Mouse (Mus musculus): Measurements from ENCODE around the gene Nipsnap2. TPM values are rescaled to one million over a fixed set of nuclear protein-coding genes. Genes with fewer than 3 reads are reported as not detected.
"Not testable (repeated sequence)": the region's sequence is repeated elsewhere in the genome, so short reads cannot be mapped to it uniquely, and the experiment has no call there.

The Nipsnap2 gene
- total and polyA plus RNA-seq, 2 experiments = 10.8 to 15.0 TPM

DNA sequence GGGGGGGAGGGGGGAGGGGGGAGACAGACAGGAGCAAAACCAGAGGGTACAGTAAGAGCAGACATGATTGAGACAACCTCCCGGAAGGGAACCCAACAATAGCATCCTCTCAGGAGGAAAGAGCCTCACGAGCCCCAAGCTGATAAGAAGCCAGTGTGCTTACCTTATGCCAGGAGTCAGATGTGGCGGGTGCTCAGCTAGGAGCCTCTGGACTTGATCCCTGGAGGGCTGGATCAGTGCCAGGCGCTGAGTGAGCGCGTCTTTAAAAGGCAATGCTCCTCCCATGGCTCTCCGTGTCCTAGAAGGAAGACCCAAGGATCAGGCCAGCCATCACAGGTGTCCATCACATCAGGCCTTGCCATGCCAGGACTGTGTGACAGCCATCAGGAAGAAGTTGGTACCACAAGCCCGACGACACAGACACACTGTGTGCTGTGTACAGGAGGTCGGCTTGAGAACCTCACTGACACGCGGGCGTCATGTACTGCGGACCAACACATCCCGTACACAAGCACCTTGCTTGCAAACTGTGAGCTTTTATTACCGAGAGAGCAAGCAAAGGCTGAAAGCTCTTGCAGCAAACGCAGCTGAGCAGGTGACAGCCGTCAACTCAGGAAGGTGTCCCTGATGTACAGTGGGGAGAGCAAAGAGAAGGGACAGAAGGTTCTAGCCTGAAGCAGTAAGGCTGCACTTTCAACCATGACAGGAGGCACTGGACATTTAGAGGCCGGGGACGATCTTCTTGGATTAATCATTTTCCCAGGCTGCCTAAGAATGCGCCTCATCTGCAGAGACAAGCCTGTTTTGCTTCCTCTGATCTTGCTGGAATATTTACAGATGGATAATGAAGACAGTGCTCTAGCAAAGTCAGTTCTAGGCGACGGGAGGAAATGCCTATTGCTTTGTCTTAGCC, 45.8 kb downstream of the Nipsnap2 start:
- H3K27me3 ChIP-seq (ENCODE audit: control insufficient read depth, insufficient read depth, low read length) = no peaks in the 10 kb centered on the region
- H3K9ac ChIP-seq (ENCODE audit: low read depth, low read length) = no peak overlapping the region
- no peak for TF ChIP-seq POLR2A (IDR thresholded peaks at IDR 0.05; ENCODE audit: extremely low read depth, insufficient read depth, low read length)
- no peak for TF ChIP-seq CTCF (IDR thresholded peaks at IDR 0.05; ENCODE audit: low read depth, low read length)
- no peaks in the 10 kb centered on the region for H3K79me2 ChIP-seq (ENCODE audit: control insufficient read depth, insufficient read depth, low read length)
- H3K4me3 ChIP-seq (ENCODE audit: insufficient read depth, low read depth, low read length) = no peak overlapping the region
- no peaks in the 10 kb centered on the region for H3K36me3 ChIP-seq (ENCODE audit: control insufficient read depth, insufficient read depth, low read length)
- H3K4me1 ChIP-seq (ENCODE audit: control insufficient read depth, insufficient read depth, low read length) = no peaks in the 10 kb centered on the region
- H3K27ac ChIP-seq (replicated peaks; ENCODE audit: insufficient read depth, low read depth, low read length) = no peak overlapping the region
- DNase-seq (ENCODE audit: extremely low read depth, low read depth, low spot score) = no peak
- WGBS = 79% methylated on average over 23 of the region's 23 CpGs

DNA sequence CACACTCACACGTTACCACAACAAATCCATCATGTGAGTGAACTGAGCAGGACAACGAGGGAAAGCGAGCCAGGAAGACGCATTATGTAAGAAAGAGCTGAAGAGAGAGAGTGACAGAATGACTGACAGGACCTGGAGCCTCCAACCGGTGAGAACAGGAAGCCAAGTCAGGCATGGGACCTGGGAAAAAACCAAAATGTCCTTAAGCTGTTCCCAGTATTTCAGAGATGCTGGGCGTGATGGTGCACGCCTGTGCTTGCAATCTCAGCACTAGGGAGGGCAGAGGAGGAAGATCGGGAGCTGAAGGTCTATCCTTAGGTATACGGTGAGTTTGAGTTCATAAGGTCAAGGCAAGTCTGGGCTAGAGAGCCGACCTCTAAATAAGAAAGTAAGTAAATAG, 47.6 kb downstream of the Nipsnap2 start:
- 86% methylated on average over 10 of the region's 10 CpGs for WGBS

DNA sequence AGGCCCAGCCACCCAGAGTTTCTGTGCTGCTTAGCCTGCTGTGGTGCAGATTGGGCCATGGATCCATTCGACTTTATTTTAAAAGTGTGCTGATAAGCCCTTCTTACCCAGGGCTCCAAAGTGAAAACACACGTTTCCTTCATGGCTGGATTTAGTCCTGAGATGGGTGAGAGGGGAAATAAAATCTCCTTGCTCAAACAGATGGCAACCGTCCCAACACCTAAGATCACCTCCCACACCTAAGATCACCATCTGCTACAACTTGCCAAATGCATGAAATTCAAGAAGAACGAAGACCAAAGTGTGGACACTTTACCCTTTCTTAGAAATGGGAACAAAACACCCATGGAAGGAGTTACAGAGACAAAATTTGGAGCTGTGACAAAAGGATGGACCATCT, 48.5 kb downstream of the Nipsnap2 start:
- H3K4me1 ChIP-seq (ENCODE audit: control insufficient read depth, insufficient read depth, low read length); H3K4me3 ChIP-seq (ENCODE audit: insufficient read depth, low read depth, low read length); H3K27me3 ChIP-seq (ENCODE audit: control insufficient read depth, insufficient read depth, low read length); H3K79me2 ChIP-seq (ENCODE audit: control insufficient read depth, insufficient read depth, low read length); H3K27ac ChIP-seq (replicated peaks; ENCODE audit: insufficient read depth, low read depth, low read length); H3K9ac ChIP-seq (ENCODE audit: low read depth, low read length); H3K36me3 ChIP-seq (ENCODE audit: control insufficient read depth, insufficient read depth, low read length); DNase-seq (ENCODE audit: extremely low read depth, low read depth, low spot score): not testable (repeated sequence)
- 91% methylated on average over 4 of the region's 4 CpGs for WGBS

More for the DNA sequence above, 47.6 kb downstream of the Nipsnap2 start:
- H3K4me3 ChIP-seq (ENCODE audit: insufficient read depth, low read depth, low read length) = no peak overlapping the region
- no peak overlapping the region for H3K9ac ChIP-seq (ENCODE audit: low read depth, low read length)
- no peak overlapping the region for H3K27ac ChIP-seq (replicated peaks; ENCODE audit: insufficient read depth, low read depth, low read length)
- H3K79me2 ChIP-seq (ENCODE audit: control insufficient read depth, insufficient read depth, low read length) = no peaks in the 10 kb centered on the region
- TF ChIP-seq POLR2A (IDR thresholded peaks at IDR 0.05; ENCODE audit: extremely low read depth, insufficient read depth, low read length) = no peak
- no peak for TF ChIP-seq CTCF (IDR thresholded peaks at IDR 0.05; ENCODE audit: low read depth, low read length)
- no peaks in the 10 kb centered on the region for H3K36me3 ChIP-seq (ENCODE audit: control insufficient read depth, insufficient read depth, low read length)
- no peaks in the 10 kb centered on the region for H3K4me1 ChIP-seq (ENCODE audit: control insufficient read depth, insufficient read depth, low read length)
- DNase-seq (ENCODE audit: extremely low read depth, low read depth, low spot score) = no peak
- H3K27me3 ChIP-seq (ENCODE audit: control insufficient read depth, insufficient read depth, low read length) = no peaks in the 10 kb centered on the region

DNA sequence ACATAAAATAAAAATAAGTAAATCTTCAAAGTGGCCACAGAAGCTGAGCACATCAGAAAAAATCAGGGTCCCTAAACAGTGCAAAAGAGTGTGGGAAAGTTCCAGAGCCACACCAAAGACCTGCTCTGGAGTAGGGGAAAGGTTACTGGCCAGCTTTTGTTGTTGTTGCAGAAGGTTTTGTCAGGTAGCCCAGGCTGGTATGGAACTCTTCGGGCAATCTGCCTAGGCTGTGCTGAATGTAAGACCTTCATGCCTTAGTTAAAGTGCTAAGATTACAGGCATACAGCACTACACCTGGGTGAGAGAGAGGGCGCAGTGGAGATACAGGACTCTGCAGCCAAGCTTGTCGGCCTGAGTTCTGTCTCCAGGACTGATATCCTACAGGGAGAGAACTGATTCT, 49.8 kb downstream of the Nipsnap2 start:
- no peak overlapping the region for H3K27ac ChIP-seq (replicated peaks; ENCODE audit: insufficient read depth, low read depth, low read length)
- H3K27me3 ChIP-seq (ENCODE audit: control insufficient read depth, insufficient read depth, low read length) = no peaks in the 10 kb centered on the region
- DNase-seq (ENCODE audit: extremely low read depth, low read depth, low spot score) = peak; percentile 15
- TF ChIP-seq POLR2A (IDR thresholded peaks at IDR 0.05; ENCODE audit: extremely low read depth, insufficient read depth, low read length) (no peak), CTCF (IDR thresholded peaks at IDR 0.05; ENCODE audit: low read depth, low read length) (no peak)
- H3K36me3 ChIP-seq (ENCODE audit: control insufficient read depth, insufficient read depth, low read length) = no peaks in the 10 kb centered on the region
- H3K4me1 ChIP-seq (ENCODE audit: control insufficient read depth, insufficient read depth, low read length) = peaks cover 2% of the 10 kb centered on the region; the same call in 1 of the 2 replicates
- H3K4me3 ChIP-seq (ENCODE audit: insufficient read depth, low read depth, low read length) = no peak overlapping the region
- H3K9ac ChIP-seq (ENCODE audit: low read depth, low read length) = no peak overlapping the region
- WGBS = 69% methylated on average over 3 of the region's 3 CpGs
- H3K79me2 ChIP-seq (ENCODE audit: control insufficient read depth, insufficient read depth, low read length) = no peaks in the 10 kb centered on the region

DNA sequence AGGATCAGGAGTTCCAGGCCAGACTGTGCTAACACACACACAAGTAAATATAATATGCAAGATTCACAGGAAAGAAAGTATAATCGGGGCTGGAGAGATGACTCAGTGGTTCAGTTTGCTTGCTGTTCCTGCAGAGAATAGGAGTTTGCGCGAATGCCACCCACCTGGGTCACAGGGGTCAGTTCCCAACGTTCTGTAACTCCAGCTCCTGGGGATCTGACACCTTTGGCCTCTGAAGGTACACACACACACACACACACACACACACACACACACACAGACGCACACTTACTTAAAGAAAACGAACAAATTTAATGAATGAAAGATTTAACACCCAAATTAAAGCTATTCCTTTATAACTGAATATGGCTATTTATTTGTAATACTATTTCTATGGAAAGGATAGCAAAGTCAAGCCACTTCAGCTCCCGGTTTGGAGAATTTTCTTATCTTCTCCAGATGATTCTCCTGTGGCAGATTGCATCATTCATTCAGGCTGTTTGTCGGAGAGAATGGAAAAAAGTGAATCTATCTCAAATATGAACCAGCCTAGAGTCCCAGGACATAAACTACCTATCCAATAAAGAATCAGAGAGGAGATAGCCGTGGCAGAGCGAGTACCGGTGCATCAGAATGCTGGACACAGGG, 53.6 kb downstream of the Nipsnap2 start:
- no peak for TF ChIP-seq CTCF (IDR thresholded peaks at IDR 0.05; ENCODE audit: low read depth, low read length)
- TF ChIP-seq POLR2A (IDR thresholded peaks at IDR 0.05; ENCODE audit: extremely low read depth, insufficient read depth, low read length) = no peak
- 12% methylated on average over 11 of the region's 11 CpGs for WGBS
- peak; percentile 14 for DNase-seq (ENCODE audit: extremely low read depth, low read depth, low spot score)
- Histone ChIP-seq H3K4me1 (ENCODE audit: control insufficient read depth, insufficient read depth, low read length) (peaks cover 2% of the 10 kb centered on the region; the same call in 1 of the 2 replicates), H3K27ac (replicated peaks; ENCODE audit: insufficient read depth, low read depth, low read length) (no peak overlapping the region), H3K27me3 (ENCODE audit: control insufficient read depth, insufficient read depth, low read length) (no peaks in the 10 kb centered on the region), H3K79me2 (ENCODE audit: control insufficient read depth, insufficient read depth, low read length) (no peaks in the 10 kb centered on the region), H3K4me3 (ENCODE audit: insufficient read depth, low read depth, low read length) (peak overlapping the region; percentile 66), H3K36me3 (ENCODE audit: control insufficient read depth, insufficient read depth, low read length) (no peaks in the 10 kb centered on the region), H3K9ac (ENCODE audit: low read depth, low read length) (peak overlapping the region; percentile 42)

Data from liver, adult 2 months (tissue).